Mouse (Mus musculus) right cerebral cortex, postnatal 36 days (tissue): ENCODE results near the gene Ddx42.

Experiments
- DNase-seq, 2 experiments: peaks; one replicate each; pipeline ENCODE4 v3.0.0; 2022; ENCODE audit warnings: low spot score in 2 of 2, mixed read lengths in 1 of 2

The Ddx42 gene

DNA sequence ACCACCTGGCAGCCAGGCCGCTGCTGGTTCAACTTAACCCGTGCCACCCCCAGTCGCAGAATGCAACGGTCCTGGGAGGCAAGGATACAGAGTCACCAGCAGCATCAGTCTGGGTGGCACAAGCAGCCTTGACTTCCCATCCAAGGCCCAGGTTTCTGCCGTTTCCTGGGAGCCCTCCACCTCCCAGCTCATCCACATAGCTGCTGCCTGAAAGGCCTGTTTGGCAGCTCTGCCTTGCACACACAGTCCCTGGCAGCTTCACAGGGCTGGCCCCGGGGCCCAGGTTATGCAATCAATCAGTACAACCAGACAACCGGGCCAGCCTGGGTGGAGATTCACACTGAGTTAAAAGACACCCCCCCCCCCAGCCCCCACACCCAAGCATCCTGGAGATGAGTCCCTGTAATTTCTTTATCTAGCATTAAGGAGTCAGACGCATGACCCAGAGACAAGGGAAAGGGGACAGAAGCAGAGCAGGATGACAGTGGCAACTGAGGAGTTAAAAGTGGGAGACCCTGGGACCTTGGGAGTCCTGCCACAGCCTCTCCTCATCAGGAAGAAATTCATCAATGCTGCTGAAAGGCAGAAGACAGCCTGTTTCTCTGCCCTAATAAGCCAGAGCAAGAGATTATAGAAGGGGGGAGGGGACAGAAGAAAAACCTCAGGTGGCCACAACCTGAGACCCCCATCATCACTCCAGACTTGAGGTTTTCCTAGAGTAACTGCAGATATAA is 51.8 kb downstream of the Ddx42 start:
- DNase-seq = peak; percentile 54 to 66

DNA sequence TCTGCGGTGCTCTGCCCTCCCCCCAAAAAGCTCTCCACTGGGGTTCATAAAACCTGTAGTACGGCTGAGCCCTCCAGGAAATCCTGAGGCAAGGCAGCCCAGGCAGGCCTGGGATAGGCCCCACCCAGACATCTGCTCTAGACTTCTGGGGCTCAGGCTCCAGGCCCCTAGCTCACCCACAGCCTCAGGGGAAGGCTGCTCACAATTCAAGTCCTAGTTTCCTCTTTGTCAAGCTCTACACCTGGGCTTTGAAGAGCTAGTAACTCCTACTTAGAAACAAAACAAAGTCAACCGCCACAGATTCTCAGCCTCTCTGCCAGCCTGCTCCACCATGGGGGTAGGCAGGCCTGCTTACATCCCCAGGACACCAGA is 52.3 kb downstream of the Ddx42 start:
- no peak for DNase-seq

DNA sequence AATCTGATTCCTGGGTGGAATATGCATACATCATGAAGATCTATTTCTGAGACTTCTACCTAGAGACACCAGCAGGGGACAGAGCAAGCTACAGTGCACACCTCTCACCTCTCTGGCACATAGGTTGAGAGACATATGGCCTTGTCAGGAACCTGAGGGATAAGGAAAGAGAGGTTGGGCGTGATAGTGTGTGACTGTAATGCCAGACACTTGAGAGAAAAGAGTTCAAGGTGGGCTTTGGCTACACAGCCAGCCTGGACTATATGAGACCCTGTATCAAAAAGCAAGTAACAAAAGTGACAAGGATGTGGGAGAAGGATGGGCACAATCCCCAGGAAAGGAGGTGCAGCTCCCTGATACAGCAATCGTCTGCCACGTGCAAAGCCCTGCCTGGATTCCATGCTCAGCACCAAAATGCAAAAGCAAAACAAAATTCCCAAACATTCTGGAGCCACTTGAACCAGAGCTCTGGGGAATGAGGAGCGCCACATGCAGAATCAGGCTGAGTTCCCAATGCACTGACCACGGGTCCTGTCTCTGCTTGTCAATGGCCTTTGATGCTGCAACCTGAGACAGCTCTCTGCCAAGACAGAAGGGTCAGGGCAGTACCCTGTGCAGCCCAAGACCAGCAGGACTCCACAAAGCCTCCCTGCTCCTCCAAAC is 54.5 kb downstream of the Ddx42 start:
- no peak for DNase-seq

DNA sequence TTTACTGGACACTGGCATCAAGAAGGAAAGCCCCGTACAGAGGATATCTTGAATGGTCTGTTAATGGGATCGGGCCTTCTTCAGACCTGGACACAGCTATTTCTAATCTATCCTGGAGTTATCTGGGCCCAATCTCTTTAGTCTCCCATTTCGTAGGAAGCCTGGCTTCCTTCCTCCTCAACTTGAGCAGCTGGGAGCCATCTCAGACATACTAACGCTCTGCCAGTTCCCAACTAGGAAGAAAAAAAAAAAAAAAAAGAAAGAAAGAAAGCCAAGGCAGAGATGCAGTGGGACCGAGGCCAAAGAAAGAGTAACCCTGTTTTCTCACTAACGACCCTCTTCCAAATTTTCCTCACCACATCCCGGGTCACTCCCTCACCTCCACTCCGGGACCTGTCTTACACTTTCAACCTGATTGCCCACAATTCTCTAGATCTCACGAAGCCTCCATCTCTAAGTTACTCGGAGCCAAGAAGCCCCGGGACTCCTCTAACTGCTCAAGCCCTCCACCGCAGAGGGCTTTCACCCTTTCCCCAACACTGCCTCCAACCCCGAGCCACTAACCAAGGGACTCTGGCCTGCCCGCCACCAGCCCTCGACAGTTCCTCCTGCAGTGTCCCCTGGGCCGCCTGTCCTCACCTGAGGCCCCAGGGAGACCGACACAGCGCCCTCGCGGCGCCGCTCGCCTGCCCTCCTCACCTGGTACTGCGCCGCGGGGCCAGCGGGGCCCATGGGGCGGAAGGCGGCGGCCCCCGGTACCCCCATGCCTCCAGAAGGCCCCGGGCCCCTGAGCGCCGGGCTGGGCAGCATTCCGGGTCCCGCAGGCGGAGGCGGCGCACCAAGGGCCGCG is 55.3 kb downstream of the Ddx42 start:
- DNase-seq = no peak

DNA sequence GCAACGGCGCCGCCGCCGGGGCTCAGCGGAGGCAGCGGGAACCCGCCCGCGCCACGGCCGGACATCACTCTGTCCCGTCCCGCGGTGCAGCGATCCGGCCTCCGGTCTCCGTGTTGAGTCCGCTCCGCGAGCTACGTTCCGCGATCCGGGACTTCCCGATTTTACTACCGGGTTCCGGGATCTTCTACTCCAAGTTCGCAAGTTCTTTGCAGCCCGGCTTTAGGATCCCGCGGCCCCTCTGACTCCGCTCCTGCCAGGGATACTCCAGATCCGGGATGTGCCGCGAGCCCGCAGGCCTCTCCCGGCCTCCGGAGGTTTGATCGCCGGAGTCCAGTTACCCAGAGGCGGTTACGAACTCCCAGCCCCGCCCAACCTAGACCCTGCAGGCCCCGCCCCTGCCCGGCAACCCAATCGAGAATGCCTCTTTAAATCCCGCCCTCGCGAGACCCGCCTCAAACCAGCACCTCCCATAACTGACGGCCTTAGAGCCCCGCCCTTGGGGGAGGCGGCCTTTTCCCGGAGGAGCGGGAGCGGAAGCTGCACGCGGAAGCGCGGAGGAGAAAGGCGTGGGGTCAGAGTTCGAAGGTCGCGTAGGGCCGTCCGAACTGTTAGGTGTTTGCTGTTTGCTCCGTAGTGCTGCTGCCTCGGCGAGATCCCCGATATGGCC is 56.1 kb downstream of the Ddx42 start, which contains the start of gene Smarcd2:
Gene Smarcd2 (minus strand): TSS at position 329 of the 667 bp plus-strand sequence.
- DNase-seq = peak; percentile 99

DNA sequence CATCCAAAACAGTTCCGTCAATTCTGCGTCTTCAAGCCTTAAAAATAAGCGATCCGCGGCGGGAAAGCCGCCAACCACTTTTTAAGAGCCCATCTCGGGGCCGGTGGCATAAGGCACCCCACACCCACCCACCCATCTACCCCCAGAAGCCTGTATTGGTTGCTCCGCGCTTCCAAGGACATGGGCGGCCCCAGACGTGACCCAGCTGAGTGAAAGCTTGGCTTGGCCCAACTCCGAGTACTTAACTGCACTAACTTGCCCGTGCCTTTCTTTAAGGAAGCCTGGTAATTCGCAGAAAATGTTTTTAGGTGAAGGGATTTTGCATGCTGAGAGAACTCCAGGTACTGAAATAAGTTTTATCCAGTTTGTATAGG is 56.6 kb downstream of the Ddx42 start:
- no peak for DNase-seq

DNA sequence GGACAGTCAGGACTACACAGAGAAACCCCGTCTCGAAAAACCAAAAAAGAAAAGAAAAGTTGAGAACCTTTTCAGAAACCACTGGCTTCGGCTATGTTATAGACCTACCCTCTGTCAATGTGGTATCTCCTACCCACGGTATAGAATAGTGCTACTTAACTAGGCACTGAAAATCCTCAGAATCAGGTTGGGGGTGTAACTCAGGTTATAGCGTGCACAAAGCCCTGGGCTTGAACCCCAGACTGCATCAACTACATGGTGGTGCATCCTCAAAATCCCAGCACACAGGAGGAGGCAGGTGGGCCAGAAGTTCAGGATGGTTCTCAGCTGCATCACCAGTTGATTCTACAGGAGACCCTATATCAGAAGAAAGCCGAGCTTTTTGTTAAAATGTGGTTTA is 57.1 kb downstream of the Ddx42 start:
- no peak for DNase-seq

DNA sequence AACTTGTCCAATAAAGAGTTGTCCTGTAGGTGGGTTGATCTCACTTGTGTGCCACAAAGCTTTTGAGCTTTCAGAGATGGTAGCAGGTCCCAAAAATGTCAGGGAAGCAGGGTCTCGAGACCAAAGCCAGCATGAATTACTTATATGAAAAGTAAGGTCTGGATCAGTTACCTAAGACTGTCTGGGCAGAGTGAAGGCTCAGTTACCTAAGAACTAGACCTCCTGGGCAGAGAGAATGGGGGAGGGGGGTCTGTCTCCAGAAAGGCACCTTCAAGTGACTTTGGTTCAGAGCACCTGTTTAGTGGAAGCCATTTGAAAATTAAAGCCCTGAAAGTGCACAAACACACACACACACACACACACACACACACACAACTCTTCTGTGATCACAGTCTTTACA is 57.6 kb downstream of the Ddx42 start:
- no peak for DNase-seq

DNA sequence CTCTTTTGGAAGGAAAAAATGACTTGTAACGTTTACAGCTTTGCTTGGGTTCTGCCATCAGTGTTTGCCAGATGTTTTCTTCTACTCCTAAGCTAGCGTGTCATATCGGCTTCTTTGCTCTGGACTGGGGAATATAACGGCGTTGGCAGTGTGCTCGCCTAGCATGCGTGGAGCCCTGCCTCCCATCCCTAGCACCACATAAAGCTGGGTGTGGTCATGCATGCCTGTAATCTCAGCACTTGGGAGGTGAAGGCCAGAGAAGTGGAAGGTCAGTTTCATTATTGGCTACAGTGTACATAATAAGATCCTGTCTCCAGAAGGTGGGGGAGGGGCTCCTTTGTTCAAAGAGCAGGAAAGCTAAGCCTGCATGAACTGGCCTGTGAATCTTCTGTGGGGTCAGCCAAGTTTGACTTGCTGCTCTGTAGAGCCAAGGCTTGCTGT is 58.3 kb downstream of the Ddx42 start:
- no peak for DNase-seq

DNA sequence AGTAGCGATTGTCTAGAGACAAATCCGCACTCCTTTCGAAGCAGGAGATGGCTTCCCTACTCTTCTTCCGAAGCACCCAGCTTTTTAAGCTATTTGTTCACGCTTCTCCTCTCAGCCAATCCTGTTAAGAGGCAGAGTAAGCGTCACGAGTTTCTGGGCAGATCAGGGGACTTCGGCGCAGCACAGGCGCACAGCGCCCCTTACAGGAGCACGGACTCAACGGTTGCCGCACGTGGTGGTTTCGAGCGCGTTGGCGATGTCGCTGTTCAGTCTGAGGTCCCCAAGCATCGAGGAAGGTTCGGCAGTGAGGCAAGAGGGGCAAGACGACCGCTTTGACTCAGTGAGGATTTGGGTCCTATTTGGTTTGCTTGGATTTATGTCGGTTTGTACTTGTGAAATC is 59.7 kb downstream of the Ddx42 start, which contains the start of gene Tcam1:
Gene Tcam1 (plus strand): TSS at position 219 of the 400 bp plus-strand sequence.
- peak; percentile 86 to 87 for DNase-seq

DNA sequence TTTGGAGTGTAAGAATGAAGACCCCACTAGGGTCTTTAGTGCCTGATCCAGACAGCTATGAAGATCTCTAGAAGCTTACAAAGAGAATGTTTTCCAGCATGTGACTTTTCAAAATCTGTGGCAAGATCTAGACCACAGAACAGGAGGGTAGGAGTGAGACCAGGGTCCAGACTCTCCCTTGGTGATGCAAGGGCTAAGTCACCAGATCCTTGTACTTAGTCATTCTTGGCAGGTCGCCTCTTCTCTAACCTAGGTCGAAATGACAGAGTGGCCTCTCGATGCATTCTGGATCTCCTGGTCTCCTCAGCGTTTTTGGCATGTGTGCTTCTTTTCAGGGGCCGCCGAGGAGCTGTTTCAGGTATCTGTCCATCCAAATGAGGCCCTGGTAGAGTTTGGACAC is 65.7 kb downstream of the Ddx42 start:
- DNase-seq = no peak

DNA sequence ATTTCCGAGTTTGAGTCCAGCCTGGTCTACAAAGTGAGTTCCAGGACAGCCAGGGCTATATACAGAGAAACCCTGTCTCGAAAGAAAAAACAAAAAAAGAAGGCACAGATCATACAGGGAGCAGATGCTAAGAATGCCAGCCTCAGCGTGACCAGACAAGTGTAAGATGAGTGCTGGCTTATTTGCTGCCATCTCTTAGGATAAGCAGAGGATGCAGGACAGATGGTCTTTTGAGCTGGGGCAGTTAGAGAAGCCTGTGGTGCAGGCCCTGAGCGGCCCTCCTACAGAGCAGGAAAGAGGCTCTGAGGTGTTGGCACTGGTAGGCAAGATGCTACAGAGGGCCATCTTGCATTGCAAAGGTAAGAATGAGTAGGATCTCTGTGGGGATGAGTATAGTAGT is 66.6 kb downstream of the Ddx42 start:
- DNase-seq = no peak

DNA sequence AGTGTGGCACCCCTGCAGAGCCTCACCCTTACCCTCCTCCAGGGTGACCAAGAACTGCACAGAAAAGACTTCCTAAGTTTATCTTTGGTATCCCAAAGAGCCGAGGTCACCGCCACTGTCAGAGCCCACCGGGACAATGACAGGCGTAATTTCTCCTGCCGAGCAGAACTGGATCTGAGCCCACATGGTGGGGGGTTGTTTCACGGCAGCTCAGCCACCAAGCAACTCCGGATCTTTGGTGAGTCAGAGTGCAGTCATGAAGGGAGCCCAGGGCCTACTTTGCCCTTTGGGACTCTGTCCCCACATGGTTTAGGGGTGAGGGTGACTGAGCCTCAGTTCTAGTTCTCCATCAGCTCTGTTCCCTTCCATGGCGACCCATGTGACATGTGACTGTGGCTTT is 67.4 kb downstream of the Ddx42 start:
- no peak for DNase-seq

DNA sequence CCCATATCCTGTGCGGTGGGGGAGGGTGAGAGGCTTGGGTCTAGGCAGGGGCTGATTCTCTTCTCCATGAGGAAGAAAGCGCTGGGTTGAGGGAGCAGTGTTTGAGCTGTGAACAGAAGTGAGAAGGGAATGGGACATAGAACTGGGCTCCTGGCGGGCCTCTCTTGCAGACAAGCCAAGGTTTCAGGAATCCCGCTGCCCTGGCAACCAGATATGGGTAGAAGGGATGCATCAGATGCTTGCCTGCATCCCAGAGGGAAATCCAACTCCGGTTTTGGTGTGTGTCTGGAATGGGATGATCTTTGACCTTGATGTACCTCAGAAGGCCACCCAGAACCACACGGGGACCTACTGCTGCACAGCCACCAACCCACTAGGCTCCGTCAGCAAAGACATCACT is 69.5 kb downstream of the Ddx42 start:
- DNase-seq = no peak

DNA sequence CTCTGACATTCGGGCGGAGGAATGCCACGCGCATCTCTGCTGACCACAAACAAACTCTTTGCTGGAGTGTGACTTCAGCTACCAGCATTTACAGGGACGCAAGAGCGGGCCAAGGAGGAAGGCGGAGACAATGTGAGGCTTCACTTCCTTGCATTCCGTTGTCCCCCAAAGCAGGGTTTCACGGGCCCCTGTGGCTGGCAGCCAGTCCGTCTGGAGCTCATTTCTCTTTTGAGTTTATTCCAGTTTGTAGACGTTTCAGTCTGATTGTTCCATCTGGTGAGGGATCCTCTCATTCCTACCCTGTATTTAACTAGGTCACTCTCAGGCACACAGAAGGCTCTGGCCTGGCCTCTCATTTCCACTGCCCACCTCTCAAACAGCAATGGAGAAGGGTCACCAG is 70.3 kb downstream of the Ddx42 start:
- DNase-seq = no peak

DNA sequence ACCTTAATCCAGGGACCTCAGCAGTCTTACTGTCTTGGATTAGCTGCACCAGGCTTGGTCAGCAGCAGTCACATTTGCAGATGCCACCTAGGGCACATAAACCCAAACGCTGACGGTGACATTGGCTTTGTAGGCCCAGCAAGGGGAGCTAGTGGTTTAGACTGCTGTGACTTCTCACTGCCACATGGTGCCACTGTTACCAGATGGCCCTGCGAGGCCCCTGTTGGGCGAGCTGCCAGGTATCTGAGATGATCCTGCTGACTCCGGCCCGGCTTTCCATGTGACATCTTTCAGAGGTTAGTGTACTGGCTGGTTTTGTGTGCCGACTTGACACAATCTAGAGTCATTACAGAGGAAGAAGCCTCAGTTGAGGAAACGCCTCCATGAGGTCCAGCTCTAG is 72.6 kb downstream of the Ddx42 start:
- DNase-seq = no peak

DNA sequence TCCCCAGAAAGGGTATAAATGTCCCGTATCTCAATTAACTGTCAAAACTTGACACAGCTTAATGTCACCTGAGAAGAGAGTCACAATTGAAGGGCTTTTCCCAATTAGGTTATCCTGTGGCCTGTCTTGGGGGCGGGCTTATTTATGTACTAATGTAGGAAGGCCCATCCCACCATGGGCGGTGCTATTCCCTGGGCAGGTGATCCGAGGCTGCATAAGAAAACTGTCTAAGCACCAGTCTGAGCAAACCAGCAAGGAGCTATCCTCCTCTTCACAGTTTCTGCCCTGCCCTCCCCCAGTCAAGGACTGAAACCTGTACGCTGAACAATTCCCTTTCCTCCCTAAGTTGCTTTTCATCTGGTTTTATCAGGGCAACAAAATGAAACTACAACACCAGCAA is 73.7 kb downstream of the Ddx42 start:
- DNase-seq = no peak

DNA sequence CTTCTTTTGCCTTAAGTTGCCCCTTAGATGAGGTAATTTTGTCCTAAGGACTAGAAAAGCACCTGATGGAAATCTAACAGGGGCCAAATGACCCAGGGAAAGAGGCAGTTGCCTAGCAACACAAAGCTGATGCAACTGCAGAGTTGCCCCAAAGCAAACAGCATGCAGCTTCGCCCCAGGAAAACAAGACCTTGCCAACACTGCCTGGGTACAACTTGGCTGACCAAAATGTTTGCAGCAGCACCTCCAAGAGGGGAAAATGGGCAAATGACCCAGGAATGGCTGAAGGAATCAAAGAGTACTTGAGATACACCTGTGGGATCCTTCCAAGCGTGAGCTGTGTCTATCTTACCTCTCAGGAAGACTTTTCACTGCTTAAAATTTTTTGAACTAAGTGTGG is 75.1 kb downstream of the Ddx42 start:
- no peak for DNase-seq
